ENCODE assay signal across 27 mouse cellular contexts in the genomic region with DNA sequence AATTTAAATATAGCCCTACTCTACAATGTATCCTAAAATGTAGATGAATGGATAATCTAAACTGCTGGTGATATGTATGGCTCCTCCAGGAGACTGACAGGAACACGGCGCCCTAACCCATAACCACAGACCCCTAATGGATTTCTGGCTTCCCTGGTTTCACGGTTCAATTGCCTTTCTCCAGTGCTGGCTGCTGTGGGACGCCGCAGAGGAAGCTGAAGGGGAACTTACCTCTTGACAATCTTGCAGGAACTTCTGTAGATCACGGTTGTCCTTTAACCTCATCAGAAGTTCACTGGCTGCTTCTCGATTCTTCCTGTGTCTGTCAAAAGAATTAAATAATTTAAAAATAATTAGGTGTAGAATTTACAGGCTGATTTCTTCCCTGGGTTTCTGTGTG.
DNase-seq lines count a peak whose midpoint lies in the region; ATAC-seq and TF ChIP-seq lines count a peak whose summit lies in the region.
"Had no signal": no experiment of that assay in that cellular context is flagged by ENCODE, and none has a peak within 500 bp of the region (broad histone marks: within the 10 kb centered on the region; RNA-seq: fewer than 3 reads in every experiment).

No protein-coding gene starts in this region.

- H3K9me3 ChIP-seq in CH12.LX (replicated peaks; ENCODE audit: low read length) (no peaks in the 10 kb centered on the region), MEL (replicated peaks; ENCODE audit: insufficient read depth, low read length) (no peaks in the 10 kb centered on the region)
- H3K9me3 ChIP-seq in midbrain, embryonic 13.5 days: no peaks in the 10 kb centered on the region
- H3K9me3 ChIP-seq: embryonic facial prominence, embryonic 13.5 days; embryonic facial prominence, embryonic 15.5 days; forebrain, embryonic 10.5 days; forebrain, embryonic 12.5 days had no signal

- TF ChIP-seq EP300 in CH12.LX (IDR thresholded peaks at IDR 0.05; ENCODE audit: low read length): no peak
- no peak for TF ChIP-seq EP300 in MEL (IDR thresholded peaks at IDR 0.05; ENCODE audit: low read depth in 1 of 2, low read length in 2 of 2)

- H3K4me3 ChIP-seq in CH12.LX (replicated peaks in 1 of 3; ENCODE audit: low read depth in 2 of 3, low read length in 2 of 3, poor library complexity in 1 of 3) (no peak overlapping the region), MEL (ENCODE audit: control insufficient read depth in 1 of 2, insufficient read depth in 1 of 2, low read depth in 2 of 2, low read length in 2 of 2) (no peak overlapping the region)
- no peak overlapping the region for H3K4me3 ChIP-seq in midbrain, embryonic 13.5 days (replicated peaks)
- H3K4me3 ChIP-seq: embryonic facial prominence, embryonic 13.5 days; embryonic facial prominence, embryonic 15.5 days; erythroblast, embryonic 14.5 days; forebrain, embryonic 10.5 days; forebrain, embryonic 12.5 days had no signal

- H3K27me3 ChIP-seq in CH12.LX (replicated peaks): no peaks in the 10 kb centered on the region
- H3K27me3 ChIP-seq in MEL (ENCODE audit: control insufficient read depth in 1 of 2, insufficient read depth in 2 of 2, low read length in 2 of 2): no peaks in the 10 kb centered on the region
- no peaks in the 10 kb centered on the region for H3K27me3 ChIP-seq in midbrain, embryonic 13.5 days
- H3K27me3 ChIP-seq: embryonic facial prominence, embryonic 13.5 days; embryonic facial prominence, embryonic 15.5 days; forebrain, embryonic 12.5 days; Patski had no signal

- no peak overlapping the region for H3K9ac ChIP-seq in CH12.LX (ENCODE audit: insufficient read depth, low read depth)
- H3K9ac ChIP-seq in MEL (ENCODE audit: control insufficient read depth, low read depth, low read length, poor library complexity, severe bottlenecking): no peak overlapping the region
- no peak overlapping the region for H3K9ac ChIP-seq in midbrain, embryonic 13.5 days (replicated peaks)
- H3K9ac ChIP-seq: embryonic facial prominence, embryonic 13.5 days; embryonic facial prominence, embryonic 15.5 days; forebrain, embryonic 12.5 days had no signal

- H3K4me1 ChIP-seq in CH12.LX (ENCODE audit: control insufficient read depth in 1 of 2, insufficient read depth in 2 of 2): peaks cover 0 to 9% of the 10 kb centered on the region in 2 experiments; a peak in 2 of 4 replicates
- H3K4me1 ChIP-seq in MEL (ENCODE audit: control insufficient read depth in 1 of 2, insufficient read depth in 2 of 2, low read length in 2 of 2): no peaks in the 10 kb centered on the region
- H3K4me1 ChIP-seq in midbrain, embryonic 13.5 days (replicated peaks): no peaks in the 10 kb centered on the region
- H3K4me1 ChIP-seq: embryonic facial prominence, embryonic 13.5 days; embryonic facial prominence, embryonic 15.5 days; forebrain, embryonic 10.5 days; forebrain, embryonic 12.5 days had no signal

- in situ Hi-C loops in CH12.LX (cut with MboI; ENCODE audit: low pct_ligation_motif_present, low pct_unique_long_range_greater_than_20kb, low sequenced_read_pairs): no loop called here

- dilution Hi-C loops in CH12.LX (cut with MboI; ENCODE audit: extremely low pct_ligation_motif_present, extremely low pct_unique_long_range_greater_than_20kb, low sequenced_read_pairs): no loop called here

- no peak overlapping the region for H3K4me2 ChIP-seq in CH12.LX (ENCODE audit: insufficient read depth, low read depth, poor library complexity, severe bottlenecking)
- no peak overlapping the region for H3K4me2 ChIP-seq in midbrain, embryonic 13.5 days (replicated peaks)
- H3K4me2 ChIP-seq: embryonic facial prominence, embryonic 13.5 days; embryonic facial prominence, embryonic 15.5 days; forebrain, embryonic 12.5 days had no signal

- TF ChIP-seq RAD21 in CH12.LX (IDR thresholded peaks at IDR 0.05; ENCODE audit: low read depth, low read length) (no peak), MEL (IDR thresholded peaks at IDR 0.05; ENCODE audit: low read depth, low read length) (no peak)

- H3K27ac ChIP-seq in CH12.LX (ENCODE audit: insufficient read depth, low read depth) (no peak overlapping the region), MEL (ENCODE audit: control insufficient read depth, low read depth, low read length) (no peak overlapping the region)
- no peak overlapping the region for H3K27ac ChIP-seq in midbrain, embryonic 13.5 days
- H3K27ac ChIP-seq: embryonic facial prominence, embryonic 13.5 days; embryonic facial prominence, embryonic 15.5 days; forebrain, embryonic 10.5 days; forebrain, embryonic 12.5 days had no signal

- peak; percentile 85 for ATAC-seq in common myeloid progenitor, adult 5-6 weeks (replicated peaks; ENCODE audit: low read depth, poor library complexity, severe bottlenecking)
- ATAC-seq in hematopoietic stem cell, adult 5-6 weeks (replicated peaks in 1 of 2; ENCODE audit: insufficient read depth in 1 of 2, low FRiP score in 2 of 2, low TSS enrichment in 1 of 2, low read depth in 1 of 2, poor library complexity in 2 of 2, severe bottlenecking in 2 of 2): peak; percentile 78 to 80
- ATAC-seq in midbrain, embryonic 13.5 days: no peak
- ATAC-seq: activated CD4-positive, CD25-positive, alpha-beta regulatory T cell, adult 4 months; CD4-positive, CD25-positive, alpha-beta regulatory T cell, adult 4 months; forebrain, embryonic 14.5 days; forebrain, embryonic 16.5 days; Patski had no signal

- DNase-seq in CH12.LX (ENCODE audit: extremely low read depth) (peak; percentile 6), MEL (ENCODE audit: low read depth, low spot score) (peak; percentile 23)
- no peak for DNase-seq in lung, postnatal 25 days (ENCODE audit: low spot score)
- DNase-seq in left cerebral cortex, adult 9 months (ENCODE audit: low spot score in 2 of 2): no peak
- DNase-seq in B cell, adult 2 months: no peak
- DNase-seq: adrenal gland, adult 8-10 months; adrenal gland, postnatal 14 days; adrenal gland, postnatal 36 days; cerebellum, adult 11 months; cerebellum, adult 2 months; cerebellum, adult 9-10 months; cerebellum, postnatal 10 days; cerebellum, postnatal 25 days; embryo, embryonic 11 days had no signal

- H3K79me2 ChIP-seq in CH12.LX (replicated peaks; ENCODE audit: control insufficient read depth, extremely low read depth, insufficient read depth, poor library complexity, severe bottlenecking) (no peaks in the 10 kb centered on the region), MEL (ENCODE audit: control insufficient read depth, insufficient read depth, low read length, poor library complexity) (no peaks in the 10 kb centered on the region)

- H3K36me3 ChIP-seq in CH12.LX (replicated peaks in 1 of 2; ENCODE audit: control insufficient read depth in 1 of 2, insufficient read depth in 1 of 2, low read length in 1 of 2) (peaks cover 47 to 95% of the 10 kb centered on the region in 2 experiments), MEL (ENCODE audit: control insufficient read depth in 1 of 2, insufficient read depth in 2 of 2, low read length in 2 of 2) (peaks cover 0 to 2% of the 10 kb centered on the region in 2 experiments; a peak in 1 of 4 replicates)
- peaks cover 80% of the 10 kb centered on the region for H3K36me3 ChIP-seq in midbrain, embryonic 13.5 days

- TF ChIP-seq POLR2A in CH12.LX (IDR thresholded peaks at IDR 0.05; ENCODE audit: low read depth, low read length) (no peak), MEL (IDR thresholded peaks at IDR 0.05; ENCODE audit: control insufficient read depth in 1 of 2, insufficient read depth in 1 of 2, low read depth in 1 of 2, low read length in 2 of 2, poor library complexity in 1 of 2) (no peak)

- WGBS in midbrain, embryonic 13.5 days: 96% methylated on average over 7 of the region's 7 CpGs

- TF ChIP-seq CTCF in CH12.LX (conservative IDR thresholded peaks at IDR 0.05 in 1 of 2, IDR thresholded peaks at IDR 0.05 in 1 of 2; ENCODE audit: low read depth in 2 of 2, low read length in 2 of 2) (no peak), MEL (IDR thresholded peaks at IDR 0.05 in 2 of 3, conservative IDR thresholded peaks at IDR 0.05 in 1 of 3; ENCODE audit: control insufficient read depth in 1 of 3, insufficient read depth in 1 of 3, low read depth in 2 of 3, low read length in 3 of 3, poor library complexity in 1 of 3, severe bottlenecking in 1 of 3) (no peak)

TF ChIP-seq in CH12.LX, 34 proteins besides CTCF, POLR2A, EP300 and RAD21:
- TF ChIP-seq ZNF384 (IDR thresholded peaks at IDR 0.05; ENCODE audit: low read depth, low read length) (no peak), GABPA (IDR thresholded peaks at IDR 0.05; ENCODE audit: insufficient replicate concordance, low read depth, low read length) (no peak), MAX (IDR thresholded peaks at IDR 0.05; ENCODE audit: low read length) (no peak), TCF12 (IDR thresholded peaks at IDR 0.05; ENCODE audit: low read depth, low read length) (no peak), ELF1 (IDR thresholded peaks at IDR 0.05; ENCODE audit: low read depth, low read length) (no peak), CHD1 (IDR thresholded peaks at IDR 0.05; ENCODE audit: low read depth, low read length) (no peak), ETS1 (conservative IDR thresholded peaks at IDR 0.05; ENCODE audit: low read depth, low read length) (no peak), SIN3A (IDR thresholded peaks at IDR 0.05; ENCODE audit: low read length) (no peak), UBTF (IDR thresholded peaks at IDR 0.05; ENCODE audit: low read depth, low read length) (no peak), HCFC1 (IDR thresholded peaks at IDR 0.05; ENCODE audit: low read depth, low read length) (no peak), MAZ (IDR thresholded peaks at IDR 0.05; ENCODE audit: low read depth, low read length) (no peak), TBP (conservative IDR thresholded peaks at IDR 0.05; ENCODE audit: low read depth, low read length) (no peak)

TF ChIP-seq in MEL, 35 proteins besides CTCF, POLR2A, EP300 and RAD21 (continues in another document):
- TF ChIP-seq KAT2A (conservative IDR thresholded peaks at IDR 0.05; ENCODE audit: low read depth, low read length) (no peak), JUND (IDR thresholded peaks at IDR 0.05; ENCODE audit: low read depth, low read length) (no peak), E2F4 (IDR thresholded peaks at IDR 0.05; ENCODE audit: borderline replicate concordance, low read depth, low read length) (no peak), ZC3H11A (IDR thresholded peaks at IDR 0.05; ENCODE audit: low read depth, low read length) (no peak), ZNF384 (IDR thresholded peaks at IDR 0.05; ENCODE audit: low read depth, low read length) (no peak), ELF1 (IDR thresholded peaks at IDR 0.05; ENCODE audit: low read depth, low read length) (no peak), MAFK (IDR thresholded peaks at IDR 0.05; ENCODE audit: borderline replicate concordance, low read depth, low read length) (no peak), HCFC1 (IDR thresholded peaks at IDR 0.05; ENCODE audit: low read depth, low read length) (no peak), TAL1 (IDR thresholded peaks at IDR 0.05; ENCODE audit: low read length) (no peak), POLR2AphosphoS5 (IDR thresholded peaks at IDR 0.05; ENCODE audit: borderline replicate concordance, low read depth, low read length) (no peak), RCOR1 (IDR thresholded peaks at IDR 0.05; ENCODE audit: low read depth, low read length) (no peak), ETS1 (IDR thresholded peaks at IDR 0.05; ENCODE audit: low read depth, low read length) (no peak), SMC3 (IDR thresholded peaks at IDR 0.05; ENCODE audit: low read depth, low read length) (no peak), USF1 (IDR thresholded peaks at IDR 0.05; ENCODE audit: low read depth, low read length) (no peak)

Comparison
In these comparisons a context has a peak if more than half of its experiments do, and no peak if none do; other contexts are left out.
1. DNase-seq: peak in CH12.LX (single experiment) and MEL (single experiment); none in lung, postnatal 25 days (single experiment), left cerebral cortex, adult 9 months (0 of 2) and B cell, adult 2 months (0 of 2).